Mouse (Mus musculus) kidney, embryonic 16.5 days (tissue): ENCODE data around the gene Ktn1. TPM values are rescaled to one million over a fixed set of nuclear protein-coding genes. Genes with fewer than 3 reads are reported as not detected.

Source experiments
- ATAC-seq: fragments of 200-750 bp; cut with Nextera tagmentation; 2 replicates; pipeline ENCODE4 v1.8.0; 2017; ENCODE audit warnings: moderate TSS enrichment; ENCODE audit not compliant: low FRiP score, low TSS enrichment
- H3K27ac ChIP-seq: fragments of 300-500 bp; sonication (generic); 2 replicates; pipeline ENCODE4 v1.5.1; 2014; ENCODE audit warnings: low read length
- H3K27me3 ChIP-seq: fragments of 300-500 bp; sonication (generic); 2 replicates; pipeline ENCODE4 v1.6.1; 2014; ENCODE audit warnings: low read length, control low read depth, mixed read lengths; ENCODE audit not compliant: insufficient read depth
- H3K36me3 ChIP-seq: fragments of 300-500 bp; sonication (generic); 2 replicates; pipeline ENCODE4 v1.6.1; 2014; ENCODE audit warnings: low read length, control low read depth, mixed read lengths; ENCODE audit not compliant: insufficient read depth
- H3K4me1 ChIP-seq: fragments of 300-500 bp; sonication (generic); 2 replicates; pipeline ENCODE4 v1.6.1; 2014; ENCODE audit warnings: low read length, control low read depth, mixed read lengths; ENCODE audit not compliant: insufficient read depth
- H3K4me2 ChIP-seq: fragments of 300-500 bp; sonication (generic); replicated peaks from 2 replicates; pipeline ENCODE4 v1.6.1; 2014; ENCODE audit warnings: low read depth, low read length
- H3K4me3 ChIP-seq: fragments of 300-500 bp; sonication (generic); 2 replicates; pipeline ENCODE4 v1.5.1; 2014; ENCODE audit warnings: mild to moderate bottlenecking, low read length
- H3K9ac ChIP-seq: fragments of 300-500 bp; sonication (generic); replicated peaks from 2 replicates; pipeline ENCODE4 v1.6.1; 2014; ENCODE audit warnings: low read length
- H3K9me3 ChIP-seq: fragments of 300-500 bp; sonication (generic); 2 replicates; pipeline ENCODE4 v1.6.1; 2016; ENCODE audit warnings: low read length, control low read depth
- whole genome bisulfite sequencing: fragments of 180-500 bp; shearing (Covaris S2); extraction: QIAGEN DNeasy Blood & Tissue Kit; methylation state at CpG from one replicate; pipeline ENCODE4 v1.1.7; 2014; 5-methylcytosine and 5-hydroxymethylcytosine counted together
- polyA plus RNA-seq: library from polyadenylated mRNA; unstranded; fragments of >200 nt; fragmentation: Nextera tagmentation; extraction: Ambion mirVana; gene quantifications from 2 replicates; pipeline ENCODE4 v1.2.1, GENCODE M21; 2015

Gene Ktn1
- polyA plus RNA-seq, 1 experiment from 2014 or later = 52.1 TPM

DNA sequence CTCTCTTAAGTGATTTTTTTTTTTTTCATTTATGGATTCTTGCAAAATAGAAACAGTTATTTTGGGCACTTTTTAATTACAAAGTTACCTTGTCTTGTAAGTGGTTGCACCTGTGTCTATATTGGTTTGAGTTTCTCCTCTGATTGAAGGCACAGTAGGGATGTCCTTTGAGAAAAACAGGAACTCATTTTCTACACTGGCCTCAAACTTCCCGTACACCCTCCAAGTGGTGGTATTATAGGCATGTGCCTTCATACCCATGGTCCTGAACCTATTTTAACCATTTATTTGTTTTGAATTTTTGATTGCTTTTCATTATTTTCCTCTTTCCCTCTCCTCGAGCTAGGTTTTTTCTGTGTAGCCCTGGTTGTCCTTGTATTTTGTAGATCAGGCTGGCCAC lies 7.2 kb downstream of the Ktn1 start:
- no peak overlapping the region for H3K9ac ChIP-seq
- H3K36me3 ChIP-seq = no peaks in the 10 kb centered on the region
- WGBS = 85% methylated on average over 2 of the region's 2 CpGs
- no peak for ATAC-seq
- H3K4me3 ChIP-seq = no peak overlapping the region
- H3K4me2 ChIP-seq = no peak overlapping the region
- H3K9me3 ChIP-seq = no peaks in the 10 kb centered on the region
- H3K27ac ChIP-seq = no peak overlapping the region
- H3K4me1 ChIP-seq = peaks cover 21% of the 10 kb centered on the region
- H3K27me3 ChIP-seq = no peaks in the 10 kb centered on the region

DNA sequence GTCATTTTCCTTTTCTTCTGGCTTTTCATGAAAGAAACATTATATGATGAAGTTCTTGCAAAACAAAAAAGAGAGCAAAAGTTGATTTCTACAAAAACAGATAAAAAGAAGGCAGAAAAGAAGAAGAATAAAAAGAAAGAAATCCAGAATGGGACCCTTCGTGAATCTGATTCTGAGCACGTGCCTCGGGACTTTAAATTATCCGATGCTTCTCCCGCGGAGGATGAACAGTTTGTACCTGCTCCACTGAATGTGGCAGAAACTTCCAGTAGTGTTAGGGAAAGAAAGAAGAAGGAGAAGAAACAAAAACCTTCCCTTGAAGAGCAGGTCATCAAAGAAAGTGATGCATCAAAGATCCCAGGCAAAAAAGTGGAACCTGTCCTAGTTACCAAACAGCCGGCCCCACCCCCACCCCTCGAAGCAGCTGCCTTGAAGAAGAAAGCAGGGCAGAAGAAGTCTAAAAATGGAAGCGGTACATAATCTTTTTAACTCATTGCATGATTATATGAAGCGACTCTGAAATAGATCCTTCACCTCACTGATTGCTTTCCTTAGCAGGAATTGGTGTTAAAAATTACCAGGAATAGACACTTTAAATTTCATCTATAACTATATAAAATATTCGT lies 15.7 kb downstream of the Ktn1 start:
- H3K4me1 ChIP-seq = 0 out of 2 replicates have a peak, but pooled peaks cover 4% of the 10 kb centered on the region

DNA sequence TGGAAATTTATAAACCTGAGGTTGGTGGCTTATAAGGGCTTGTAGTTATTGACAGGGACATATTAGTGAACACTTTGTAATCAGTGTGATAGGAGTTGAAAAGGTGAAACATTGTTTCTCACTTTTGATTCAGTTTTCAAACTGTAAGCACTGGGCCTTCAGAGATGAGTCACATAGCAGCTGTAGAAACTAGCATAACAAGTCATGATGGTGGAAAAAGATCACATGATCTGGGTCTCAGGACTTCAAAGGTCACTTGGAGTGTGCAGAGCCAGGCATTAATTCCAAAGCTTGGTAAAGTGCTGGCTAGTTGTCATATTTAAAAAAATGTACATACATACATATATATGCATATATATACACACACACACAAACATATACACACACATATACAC lies 16.2 kb downstream of the Ktn1 start:
- no peak overlapping the region for H3K4me3 ChIP-seq
- peaks cover 15% of the 10 kb centered on the region; the same call in 1 of the 2 replicates for H3K36me3 ChIP-seq
- H3K4me2 ChIP-seq = no peak overlapping the region
- H3K4me1 ChIP-seq = 0 out of 2 replicates have a peak, but pooled peaks cover 4% of the 10 kb centered on the region
- peaks cover 4% of the 10 kb centered on the region; the same call in 1 of the 2 replicates for H3K9me3 ChIP-seq
- H3K27me3 ChIP-seq = no peaks in the 10 kb centered on the region
- ATAC-seq = no peak
- H3K27ac ChIP-seq = no peak overlapping the region
- no peak overlapping the region for H3K9ac ChIP-seq

More for the DNA sequence above, 15.7 kb downstream of the Ktn1 start:
- H3K27ac ChIP-seq = no peak overlapping the region
- ATAC-seq = no peak
- H3K4me2 ChIP-seq = no peak overlapping the region
- no peak overlapping the region for H3K4me3 ChIP-seq
- peaks cover 15% of the 10 kb centered on the region; the same call in 1 of the 2 replicates for H3K36me3 ChIP-seq
- no peaks in the 10 kb centered on the region for H3K27me3 ChIP-seq
- no peak overlapping the region for H3K9ac ChIP-seq
- WGBS = 87% methylated on average over 11 of the region's 11 CpGs
- H3K9me3 ChIP-seq = peaks cover 4% of the 10 kb centered on the region; the same call in 1 of the 2 replicates

DNA sequence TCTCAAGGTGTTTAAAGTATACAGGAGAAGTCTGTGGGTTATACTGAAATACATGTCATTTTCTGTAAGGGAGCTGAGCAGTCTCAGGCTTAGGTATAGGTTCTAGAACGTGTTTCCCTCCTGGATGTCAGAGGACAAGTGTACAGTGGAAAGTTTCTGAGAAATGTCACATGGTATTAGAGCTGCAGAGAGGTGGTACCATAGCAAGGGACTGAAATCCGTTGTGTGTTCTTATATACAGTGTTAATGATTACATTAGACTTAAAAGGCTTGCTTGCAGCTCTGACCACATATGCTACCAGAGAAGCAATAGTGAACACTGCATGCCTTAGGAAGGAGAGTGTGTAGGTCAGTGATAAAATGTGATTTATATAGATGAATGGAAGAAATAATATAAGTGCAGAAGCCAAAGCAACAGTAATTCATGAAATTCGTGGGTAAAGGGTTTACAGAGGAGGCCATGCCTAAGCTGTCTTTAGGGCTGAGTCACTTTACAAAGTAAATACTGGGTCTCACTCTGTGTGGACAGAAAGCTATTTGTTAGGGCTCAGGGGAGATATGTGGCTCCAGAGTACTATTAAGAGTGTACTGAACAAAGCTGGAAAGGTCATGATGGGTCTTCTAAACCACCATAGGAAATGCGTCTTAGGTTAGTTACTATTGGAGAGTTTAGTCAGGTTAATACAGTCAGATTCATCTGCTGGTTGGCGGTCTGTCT lies 17.0 kb downstream of the Ktn1 start:
- H3K4me1 ChIP-seq = 0 out of 2 replicates have a peak, but pooled peaks cover 4% of the 10 kb centered on the region
- ATAC-seq = peak; percentile 57; the same call in 1 of the 2 replicates
- H3K4me3 ChIP-seq = no peak overlapping the region
- H3K9me3 ChIP-seq = peaks cover 4% of the 10 kb centered on the region; the same call in 1 of the 2 replicates
- peaks cover 15% of the 10 kb centered on the region; the same call in 1 of the 2 replicates for H3K36me3 ChIP-seq
- H3K27me3 ChIP-seq = no peaks in the 10 kb centered on the region
- H3K4me2 ChIP-seq = no peak overlapping the region
- 57% methylated on average over 5 of the region's 5 CpGs for WGBS
- H3K27ac ChIP-seq = no peak overlapping the region
- H3K9ac ChIP-seq = no peak overlapping the region

DNA sequence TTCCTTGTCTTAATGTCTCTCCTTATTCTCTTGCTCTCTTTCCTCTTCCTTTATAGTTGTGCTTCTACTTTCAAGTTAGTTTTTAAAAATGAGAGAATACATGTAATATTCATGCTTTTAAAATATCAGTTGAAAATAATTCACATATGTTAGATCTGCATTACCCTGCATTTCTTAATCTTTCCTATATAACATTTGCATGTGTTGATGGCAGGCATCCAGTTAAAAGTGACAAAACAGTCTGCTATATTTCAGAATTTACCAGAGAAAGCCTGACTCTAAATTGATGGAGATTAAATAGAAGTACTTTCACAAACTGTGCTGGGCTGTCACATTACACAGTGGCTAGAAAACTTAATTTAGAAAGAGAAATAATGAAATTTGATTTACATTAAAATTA lies 19.8 kb downstream of the Ktn1 start:
- no peak for ATAC-seq
- no peak overlapping the region for H3K27ac ChIP-seq
- no peaks in the 10 kb centered on the region for H3K27me3 ChIP-seq
- no peaks in the 10 kb centered on the region for H3K9me3 ChIP-seq
- no peak overlapping the region for H3K4me2 ChIP-seq
- H3K9ac ChIP-seq = no peak overlapping the region
- peaks cover 12% of the 10 kb centered on the region for H3K36me3 ChIP-seq
- H3K4me1 ChIP-seq = 0 out of 2 replicates have a peak, but pooled peaks cover 4% of the 10 kb centered on the region
- H3K4me3 ChIP-seq = no peak overlapping the region

DNA sequence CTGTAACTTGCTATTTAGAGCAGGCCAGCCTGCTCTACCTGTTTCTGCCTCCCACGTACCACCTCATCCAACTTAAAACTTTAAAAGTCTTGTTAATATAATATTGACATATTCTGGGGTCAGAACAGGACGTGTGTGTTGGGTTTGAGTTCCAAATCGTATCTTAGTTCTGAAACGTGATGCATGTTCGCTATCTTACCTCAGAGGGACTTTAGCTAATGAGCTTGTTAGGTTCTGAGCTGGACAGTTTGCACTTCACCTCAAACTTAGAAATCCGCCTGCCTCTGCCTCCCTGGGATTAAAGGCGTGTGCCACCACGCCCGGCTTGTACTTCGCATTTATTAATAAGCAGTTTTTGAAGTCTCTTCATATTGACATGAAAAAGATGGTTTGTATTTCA lies 34.6 kb downstream of the Ktn1 start:
- Histone ChIP-seq H3K9ac (no peak overlapping the region), H3K27me3 (no peaks in the 10 kb centered on the region), H3K4me2 (no peak overlapping the region), H3K4me3 (no peak overlapping the region), H3K36me3 (peaks cover 50% of the 10 kb centered on the region), H3K27ac (no peak overlapping the region), H3K9me3 (no peaks in the 10 kb centered on the region), H3K4me1 (no peaks in the 10 kb centered on the region)
- WGBS = 92% methylated on average over 10 of the region's 10 CpGs
- ATAC-seq = no peak

DNA sequence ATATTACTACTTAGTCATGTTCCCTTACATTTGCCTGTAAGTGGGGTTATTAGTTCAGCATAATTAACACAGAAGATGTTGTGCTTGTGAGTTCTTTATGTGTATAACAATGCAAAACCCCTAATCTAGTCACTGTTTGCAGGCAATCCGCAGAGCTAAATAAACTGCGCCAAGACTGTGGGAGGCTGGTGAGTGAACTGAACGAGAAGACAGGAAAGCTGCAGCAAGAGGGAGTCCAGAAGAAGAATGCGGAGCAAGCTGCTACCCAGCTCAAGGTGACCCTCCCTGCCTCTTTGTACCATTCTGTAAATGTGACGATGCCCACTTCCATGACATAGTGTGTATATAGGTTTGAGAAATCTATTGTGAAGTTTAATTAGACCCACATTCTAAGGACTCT lies 36.3 kb downstream of the Ktn1 start:
- H3K4me3 ChIP-seq = no peak overlapping the region
- peaks cover 54% of the 10 kb centered on the region for H3K36me3 ChIP-seq
- WGBS = 97% methylated on average over 5 of the region's 5 CpGs
- no peaks in the 10 kb centered on the region for H3K9me3 ChIP-seq
- H3K9ac ChIP-seq = no peak overlapping the region
- H3K4me2 ChIP-seq = no peak overlapping the region
- H3K27me3 ChIP-seq = no peaks in the 10 kb centered on the region
- H3K4me1 ChIP-seq = no peaks in the 10 kb centered on the region
- H3K27ac ChIP-seq = no peak overlapping the region
- no peak for ATAC-seq

DNA sequence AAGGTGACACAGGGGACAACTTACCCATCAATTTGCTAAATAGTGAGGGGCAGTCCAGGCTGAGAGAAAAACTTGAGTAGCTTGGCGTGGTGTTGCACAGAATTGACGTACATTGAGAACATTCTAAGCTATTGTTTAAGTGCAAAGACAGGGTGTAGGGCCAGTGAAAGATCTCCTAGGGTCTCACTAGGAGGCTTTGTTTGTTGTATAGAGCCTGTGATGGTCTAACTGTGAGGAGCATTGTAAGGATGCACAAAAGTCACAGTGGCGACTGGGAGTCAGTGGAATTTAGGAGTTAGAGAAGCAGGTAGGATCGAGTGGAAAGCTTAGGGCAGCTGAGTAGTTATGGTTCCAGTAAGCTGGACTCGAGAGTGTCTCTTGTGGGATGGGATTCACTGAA lies 50.9 kb downstream of the Ktn1 start:
- H3K36me3 ChIP-seq = peaks cover 29% of the 10 kb centered on the region
- H3K9me3 ChIP-seq = no peaks in the 10 kb centered on the region
- no peak overlapping the region for H3K27ac ChIP-seq
- no peak overlapping the region for H3K4me2 ChIP-seq
- no peaks in the 10 kb centered on the region for H3K4me1 ChIP-seq
- H3K9ac ChIP-seq = no peak overlapping the region
- 89% methylated on average over 5 of the region's 5 CpGs for WGBS
- H3K27me3 ChIP-seq = no peaks in the 10 kb centered on the region
- H3K4me3 ChIP-seq = no peak overlapping the region
- no peak for ATAC-seq

DNA sequence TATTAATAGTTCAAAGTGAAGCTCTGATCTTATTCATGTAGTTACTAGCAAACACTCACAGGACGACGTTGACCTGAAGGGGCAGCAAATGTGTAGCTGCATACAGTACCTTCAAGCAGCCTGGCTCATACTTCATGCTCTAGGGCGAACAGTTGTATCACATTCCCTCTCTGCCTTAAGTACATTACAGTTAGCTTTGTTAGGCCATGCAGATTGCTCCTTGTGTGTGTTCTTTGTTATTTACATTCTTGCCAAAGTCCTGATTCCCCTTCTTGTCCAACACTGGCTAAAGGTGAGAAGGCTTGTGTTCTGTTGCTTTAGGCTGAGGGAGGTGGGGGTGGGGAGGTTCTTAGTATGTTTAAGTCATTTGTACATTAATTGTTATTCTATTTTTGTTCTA lies 61.3 kb downstream of the Ktn1 start:
- Histone ChIP-seq H3K27me3 (no peaks in the 10 kb centered on the region), H3K27ac (no peak overlapping the region), H3K4me2 (no peak overlapping the region), H3K9me3 (no peaks in the 10 kb centered on the region), H3K36me3 (peaks cover 49% of the 10 kb centered on the region), H3K9ac (no peak overlapping the region), H3K4me1 (no peaks in the 10 kb centered on the region), H3K4me3 (no peak overlapping the region)
- WGBS = 81% methylated on average over 3 of the region's 3 CpGs
- ATAC-seq = no peak

DNA sequence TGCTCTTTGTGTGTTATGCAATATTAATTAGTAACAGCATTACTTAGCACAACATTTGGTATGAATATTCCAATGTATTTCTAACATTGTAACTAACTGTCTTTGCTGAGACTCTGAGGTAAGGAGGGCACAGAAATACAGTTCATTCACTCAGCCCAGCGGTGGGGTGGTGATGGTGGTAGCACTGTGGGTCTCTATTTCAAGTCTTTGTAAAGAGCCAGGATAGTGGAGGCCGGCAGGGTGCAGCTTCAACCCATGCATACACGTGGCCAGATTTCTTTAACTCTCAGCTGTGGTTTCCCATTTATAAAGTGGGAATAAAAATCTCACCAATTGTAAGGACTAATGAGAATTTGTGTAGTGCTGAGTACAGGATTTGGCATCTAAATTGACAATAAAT lies 67.5 kb downstream of the Ktn1 start:
- Histone ChIP-seq H3K4me2 (no peak overlapping the region), H3K9ac (no peak overlapping the region), H3K36me3 (peaks cover 29% of the 10 kb centered on the region), H3K4me3 (no peak overlapping the region), H3K27me3 (no peaks in the 10 kb centered on the region), H3K27ac (no peak overlapping the region), H3K4me1 (no peaks in the 10 kb centered on the region), H3K9me3 (no peaks in the 10 kb centered on the region)
- 91% methylated on average over 3 of the region's 3 CpGs for WGBS
- ATAC-seq = no peak
